Mouse (Mus musculus): ENCODE data around the gene Col9a2.

- TF ChIP-seq CTCF (IDR thresholded peaks at IDR 0.05; ENCODE audit: low read depth) (no peak), EP300 (optimal IDR thresholded peaks at IDR 0.05) (no peak)
Observed at GRCm38 (mm10) chr4:121004679-121005078, 34.5 kb upstream of the Col9a2 start.
